In genomic region chr2:156853999-156854771, GRCm38 (mm10) we compare ENCODE assay signal across 7 mouse cellular contexts. TPM values are rescaled to one million over a fixed set of nuclear protein-coding genes. Genes with fewer than 3 reads are reported as not detected.
DNase-seq lines count a peak whose midpoint lies in the region; ATAC-seq and TF ChIP-seq lines count a peak whose summit lies in the region.
"Not testable (repeated sequence)": the region's sequence is repeated elsewhere in the genome, so short reads cannot be mapped to it uniquely, and the experiment has no call there.

No protein-coding gene starts in this region.

- H3K9me3 ChIP-seq in embryonic facial prominence, embryonic 10.5 days; intestine, postnatal 0 days (ENCODE audit: control insufficient read depth); lung, embryonic 16.5 days (ENCODE audit: control insufficient read depth, low read length): not testable (repeated sequence)

- H3K27me3 ChIP-seq in embryonic facial prominence, embryonic 10.5 days (replicated peaks; ENCODE audit: low read depth, poor library complexity, severe bottlenecking); intestine, postnatal 0 days (replicated peaks; ENCODE audit: control insufficient read depth, insufficient read depth, low read length); lung, embryonic 16.5 days (ENCODE audit: control insufficient read depth, insufficient read depth, low read depth, low read length): not testable (repeated sequence)

- not testable (repeated sequence) for H3K27ac ChIP-seq in embryonic facial prominence, embryonic 10.5 days (replicated peaks); intestine, postnatal 0 days (ENCODE audit: low read depth, low read length)
- 0 out of 2 replicates have a peak overlapping the region, but pooled peaks have one; percentile 13 for H3K27ac ChIP-seq in lung, embryonic 16.5 days (ENCODE audit: low read length)

- H3K9ac ChIP-seq in intestine, postnatal 0 days (ENCODE audit: low read depth, low read length); lung, embryonic 16.5 days (ENCODE audit: low read length): not testable (repeated sequence)

- H3K36me3 ChIP-seq in embryonic facial prominence, embryonic 10.5 days (replicated peaks), result peaks cover 93% of the 10 kb centered on the region
- peaks cover 17% of the 10 kb centered on the region; the same call in 1 of the 2 replicates for H3K36me3 ChIP-seq in intestine, postnatal 0 days (ENCODE audit: control insufficient read depth, insufficient read depth)
- H3K36me3 ChIP-seq in lung, embryonic 16.5 days (ENCODE audit: control insufficient read depth, insufficient read depth, low read length), result peaks cover 19% of the 10 kb centered on the region

- TF ChIP-seq CTCF in intestine, postnatal 0 days (IDR thresholded peaks at IDR 0.05; ENCODE audit: low read depth), result peak; percentile 70

- not testable (repeated sequence) for H3K4me2 ChIP-seq in intestine, postnatal 0 days (replicated peaks; ENCODE audit: low read depth); lung, embryonic 16.5 days (ENCODE audit: low read depth, low read length)

- not testable (repeated sequence) for H3K4me3 ChIP-seq in embryonic facial prominence, embryonic 10.5 days; intestine, postnatal 0 days (ENCODE audit: low read depth, low read length); lung, embryonic 16.5 days (ENCODE audit: low read length)

- ATAC-seq in intestine, postnatal 0 days, result not testable (repeated sequence)
- ATAC-seq in lung, embryonic 16.5 days (ENCODE audit: low read depth), result peak; percentile 32; the same call in 1 of the 2 replicates

- WGBS in embryonic facial prominence, embryonic 10.5 days, result 55% methylated on average over 13 of the region's 13 CpGs
- WGBS in intestine, postnatal 0 days, result 48% methylated on average over 13 of the region's 13 CpGs
- WGBS in lung, embryonic 16.5 days, result 45% methylated on average over 13 of the region's 13 CpGs

- peak; percentile 48 to 53 for DNase-seq in adrenal gland, postnatal 36 days
- peak; percentile 41 for DNase-seq in embryonic facial prominence, embryonic 10.5 days (ENCODE audit: low spot score)
- peak; percentile 15 for DNase-seq in gastrocnemius, postnatal 10 days
- peak; percentile 42 to 45 for DNase-seq in left cerebral cortex, adult 18-20 months (ENCODE audit: low spot score in 2 of 2)
- peak; percentile 32 for DNase-seq in right cerebral cortex, postnatal 14 days

- not testable (repeated sequence) for H3K4me1 ChIP-seq in embryonic facial prominence, embryonic 10.5 days; intestine, postnatal 0 days (replicated peaks; ENCODE audit: control insufficient read depth, insufficient read depth, low read length); lung, embryonic 16.5 days (replicated peaks; ENCODE audit: control insufficient read depth, insufficient read depth, low read length)

RNA-seq across cellular contexts. Expression of gene 4930518I15Rik, which starts 3.6 kb away (rescaled TPM):
- 1 to 10 TPM; 1.4 to 3.2 TPM for total RNA-seq in adrenal gland, postnatal 36 days (2021)
- 9.9 and 10.0 TPM in 2 replicates for polyA plus RNA-seq in embryonic facial prominence, embryonic 10.5 days (2016; fragmentation: Nextera tagmentation; extraction: Ambion mirVana)
- total RNA-seq in gastrocnemius, postnatal 10 days (2021), result 1 to 10 TPM in 1 of 2 experiments, under 1 TPM in 1; 0.54 to 1.6 TPM
- 1.3 and 1.8 TPM in 2 replicates for polyA plus RNA-seq in intestine, postnatal 0 days (2015; fragmentation: Nextera tagmentation; extraction: Ambion mirVana)
- 1 to 10 TPM; 1.7 to 2.9 TPM for total RNA-seq in left cerebral cortex, adult 18-20 months (2021)
- polyA plus RNA-seq in lung, embryonic 16.5 days (2015; fragmentation: Nextera tagmentation; extraction: Ambion mirVana), result 7.6 and 9.2 TPM in 2 replicates

RNA-seq across cellular contexts. Expression of gene Rab5if, which starts 8.7 kb away (rescaled TPM):
- total RNA-seq in adrenal gland, postnatal 36 days (2021), result 100 to 1,000 TPM; 244 to 346 TPM
- 174 and 187 TPM in 2 replicates for polyA plus RNA-seq in embryonic facial prominence, embryonic 10.5 days (2016; fragmentation: Nextera tagmentation; extraction: Ambion mirVana)
- total RNA-seq in gastrocnemius, postnatal 10 days (2021), result 10 to 100 TPM; 75.3 to 79.5 TPM
- 272 and 279 TPM in 2 replicates for polyA plus RNA-seq in intestine, postnatal 0 days (2015; fragmentation: Nextera tagmentation; extraction: Ambion mirVana)
- 10 to 100 TPM; 89.8 to 97.6 TPM for total RNA-seq in left cerebral cortex, adult 18-20 months (2021)
- polyA plus RNA-seq in lung, embryonic 16.5 days (2015; fragmentation: Nextera tagmentation; extraction: Ambion mirVana), result 164 and 170 TPM in 2 replicates

RNA-seq across cellular contexts. Expression of gene Tgif2, which starts 14.4 kb away (rescaled TPM):
- 1 to 10 TPM; 3.9 to 4.4 TPM for total RNA-seq in adrenal gland, postnatal 36 days (2021)
- polyA plus RNA-seq in embryonic facial prominence, embryonic 10.5 days (2016; fragmentation: Nextera tagmentation; extraction: Ambion mirVana), result 112 and 114 TPM in 2 replicates
- total RNA-seq in gastrocnemius, postnatal 10 days (2021), result 1 to 10 TPM; 5.4 to 8.4 TPM
- polyA plus RNA-seq in intestine, postnatal 0 days (2015; fragmentation: Nextera tagmentation; extraction: Ambion mirVana), result 6.4 and 7.0 TPM in 2 replicates
- 1 to 10 TPM in 1 of 2 experiments, under 1 TPM in 1; 0.40 to 1.3 TPM for total RNA-seq in left cerebral cortex, adult 18-20 months (2021)
- polyA plus RNA-seq in lung, embryonic 16.5 days (2015; fragmentation: Nextera tagmentation; extraction: Ambion mirVana), result 43.9 and 47.7 TPM in 2 replicates

RNA-seq across cellular contexts. Expression of gene Sla2, which starts 32.8 kb away (rescaled TPM):
- total RNA-seq in adrenal gland, postnatal 36 days (2021), result not detected
- 0.29 and 0.49 TPM in 2 replicates for polyA plus RNA-seq in embryonic facial prominence, embryonic 10.5 days (2016; fragmentation: Nextera tagmentation; extraction: Ambion mirVana)
- total RNA-seq in gastrocnemius, postnatal 10 days (2021), result not detected
- polyA plus RNA-seq in intestine, postnatal 0 days (2015; fragmentation: Nextera tagmentation; extraction: Ambion mirVana), result 0.29 and 0.40 TPM in 2 replicates
- total RNA-seq in left cerebral cortex, adult 18-20 months (2021), result under 1 TPM; 0.63 to 0.82 TPM
- polyA plus RNA-seq in lung, embryonic 16.5 days (2015; fragmentation: Nextera tagmentation; extraction: Ambion mirVana), result 0.63 and 2.0 TPM in 2 replicates
